Mouse (Mus musculus): ENCODE data around the gene Eef1b2.

The Eef1b2 gene

GRCm38 (mm10) chr1:63192306-63193065 lies 15.9 kb downstream of the Eef1b2 start:
- no peak for DNase-seq (ENCODE audit: low spot score)

GRCm38 (mm10) chr1:63195848-63196512 lies 19.4 kb downstream of the Eef1b2 start:
- DNase-seq (ENCODE audit: low spot score): no peak

- no peak for DNase-seq (ENCODE audit: low spot score)
Measured at GRCm38 (mm10) chr1:63199387-63199786, 22.8 kb downstream of the Eef1b2 start.

- no peak for DNase-seq (ENCODE audit: low spot score)
Measured at GRCm38 (mm10) chr1:63200322-63200721, 23.7 kb downstream of the Eef1b2 start.

- no peak for DNase-seq (ENCODE audit: low spot score)
Measured at GRCm38 (mm10) chr1:63201672-63202071, 25.0 kb downstream of the Eef1b2 start.

- DNase-seq (ENCODE audit: low spot score): no peak
Measured at GRCm38 (mm10) chr1:63203471-63203870, 26.8 kb downstream of the Eef1b2 start.

- no peak for DNase-seq (ENCODE audit: low spot score)
Measured at GRCm38 (mm10) chr1:63203950-63204659, 27.5 kb downstream of the Eef1b2 start.

GRCm38 (mm10) chr1:63204660-63205394 lies 28.2 kb downstream of the Eef1b2 start:
- DNase-seq (ENCODE audit: low spot score): no peak

GRCm38 (mm10) chr1:63207607-63208006 lies 31.0 kb downstream of the Eef1b2 start:
- no peak for DNase-seq (ENCODE audit: low spot score)

- DNase-seq (ENCODE audit: low spot score): no peak
Measured at GRCm38 (mm10) chr1:63209861-63210529, 33.4 kb downstream of the Eef1b2 start.

GRCm38 (mm10) chr1:63213478-63214270 lies 37.0 kb downstream of the Eef1b2 start:
- no peak for DNase-seq (ENCODE audit: low spot score)

- no peak for DNase-seq (ENCODE audit: low spot score)
Measured at GRCm38 (mm10) chr1:63214271-63214558, 37.6 kb downstream of the Eef1b2 start, which contains the start of gene Gpr1. TSS of gene Gpr1 (minus strand) at chr1:63214543.

GRCm38 (mm10) chr1:63214631-63215030 lies 38.0 kb downstream of the Eef1b2 start:
- no peak for DNase-seq (ENCODE audit: low spot score)

GRCm38 (mm10) chr1:63219277-63219676 lies 42.7 kb downstream of the Eef1b2 start:
- no peak for DNase-seq (ENCODE audit: low spot score)

GRCm38 (mm10) chr1:63225009-63225408 lies 48.4 kb downstream of the Eef1b2 start:
- DNase-seq (ENCODE audit: low spot score): no peak

- no peak for DNase-seq (ENCODE audit: low spot score)
Measured at GRCm38 (mm10) chr1:63225890-63226289, 49.3 kb downstream of the Eef1b2 start.

- no peak for DNase-seq (ENCODE audit: low spot score)
Measured at GRCm38 (mm10) chr1:63227241-63227640, 50.6 kb downstream of the Eef1b2 start.

Measured in ovary, adult 18-20 months (tissue).